Mouse (Mus musculus): ENCODE data around the gene Actn4. TPM values are rescaled to one million over a fixed set of nuclear protein-coding genes. Genes with fewer than 3 reads are reported as not detected.
"Not testable (repeated sequence)": the region's sequence is repeated elsewhere in the genome, so short reads cannot be mapped to it uniquely, and the experiment has no call there.

Gene Actn4
- total RNA-seq, 2 experiments from 2014 or later = 133 to 160 TPM

- peak in 1 of 2 experiments; percentile 49 for DNase-seq (ENCODE audit: low spot score in 2 of 2)
Measured at GRCm38 (mm10) chr7:28893643-28894265, 68.4 kb downstream of the Actn4 start.

- no peak for DNase-seq (ENCODE audit: low spot score in 2 of 2)
Measured at GRCm38 (mm10) chr7:28892601-28893000, 69.5 kb downstream of the Actn4 start.

- DNase-seq (ENCODE audit: low spot score in 2 of 2) = no peak
Measured at GRCm38 (mm10) chr7:28888701-28889161, 73.4 kb downstream of the Actn4 start.

GRCm38 (mm10) chr7:28886486-28886885 is 75.7 kb downstream of the Actn4 start:
- DNase-seq (ENCODE audit: low spot score in 2 of 2) = no peak

GRCm38 (mm10) chr7:28883704-28884103 is 78.4 kb downstream of the Actn4 start:
- DNase-seq (ENCODE audit: low spot score in 2 of 2) = not testable (repeated sequence)

GRCm38 (mm10) chr7:28883039-28883438 is 79.1 kb downstream of the Actn4 start:
- DNase-seq (ENCODE audit: low spot score in 2 of 2) = no peak

GRCm38 (mm10) chr7:28881199-28881598 is 80.9 kb downstream of the Actn4 start, which contains the start of gene Capn12:
Gene Capn12, plus strand, starts transcription at chr7:28881422.
- DNase-seq (ENCODE audit: low spot score in 2 of 2) = no peak

- no peak for DNase-seq (ENCODE audit: low spot score in 2 of 2)
Measured at GRCm38 (mm10) chr7:28880554-28880953, 81.6 kb downstream of the Actn4 start.

- no peak for DNase-seq (ENCODE audit: low spot score in 2 of 2)
Measured at GRCm38 (mm10) chr7:28879606-28880005, 82.5 kb downstream of the Actn4 start.

- no peak for DNase-seq (ENCODE audit: low spot score in 2 of 2)
Measured at GRCm38 (mm10) chr7:28877856-28878255, 84.3 kb downstream of the Actn4 start.

GRCm38 (mm10) chr7:28877155-28877554 is 85.0 kb downstream of the Actn4 start:
- no peak for DNase-seq (ENCODE audit: low spot score in 2 of 2)

- DNase-seq (ENCODE audit: low spot score in 2 of 2) = no peak
Measured at GRCm38 (mm10) chr7:28876099-28876498, 86.0 kb downstream of the Actn4 start.

- DNase-seq (ENCODE audit: low spot score in 2 of 2) = no peak
Measured at GRCm38 (mm10) chr7:28874565-28874964, 87.6 kb downstream of the Actn4 start.

- no peak for DNase-seq (ENCODE audit: low spot score in 2 of 2)
Measured at GRCm38 (mm10) chr7:28870901-28871664, 91.1 kb downstream of the Actn4 start.

- DNase-seq (ENCODE audit: low spot score in 2 of 2) = peak in 1 of 2 experiments; percentile 80
Measured at GRCm38 (mm10) chr7:28867508-28868340, 94.4 kb downstream of the Actn4 start.

GRCm38 (mm10) chr7:28866769-28867507 is 95.2 kb downstream of the Actn4 start:
- peak in 1 of 2 experiments; percentile 36 for DNase-seq (ENCODE audit: low spot score in 2 of 2)

GRCm38 (mm10) chr7:28865481-28866300 is 96.4 kb downstream of the Actn4 start:
- peak; percentile 54 to 79 for DNase-seq (ENCODE audit: low spot score in 2 of 2)

- DNase-seq (ENCODE audit: low spot score in 2 of 2) = no peak
Measured at GRCm38 (mm10) chr7:28864288-28864750, 97.8 kb downstream of the Actn4 start.

- no peak for DNase-seq (ENCODE audit: low spot score in 2 of 2)
Measured at GRCm38 (mm10) chr7:28863540-28863939, 98.6 kb downstream of the Actn4 start, which contains the start of gene Lgals7. Gene Lgals7, plus strand, starts transcription at chr7:28863853.
